Mouse (Mus musculus) E14TG2a.4 (cell line): ENCODE measurements around the gene Zfp451.
"Not testable (repeated sequence)": the region's sequence is repeated elsewhere in the genome, so short reads cannot be mapped to it uniquely, and the experiment has no call there.

Experiments
- CTCF ChIP-seq: conservative IDR thresholded peaks from 2 replicates; pipeline ENCODE4 v1.5.1; 2014; ENCODE audit warnings: low read length
- NANOG ChIP-seq: IDR thresholded peaks from 2 replicates; pipeline ENCODE4 v1.6.1; 2014; ENCODE audit warnings: borderline replicate concordance, low read length, mixed read lengths

DNA sequence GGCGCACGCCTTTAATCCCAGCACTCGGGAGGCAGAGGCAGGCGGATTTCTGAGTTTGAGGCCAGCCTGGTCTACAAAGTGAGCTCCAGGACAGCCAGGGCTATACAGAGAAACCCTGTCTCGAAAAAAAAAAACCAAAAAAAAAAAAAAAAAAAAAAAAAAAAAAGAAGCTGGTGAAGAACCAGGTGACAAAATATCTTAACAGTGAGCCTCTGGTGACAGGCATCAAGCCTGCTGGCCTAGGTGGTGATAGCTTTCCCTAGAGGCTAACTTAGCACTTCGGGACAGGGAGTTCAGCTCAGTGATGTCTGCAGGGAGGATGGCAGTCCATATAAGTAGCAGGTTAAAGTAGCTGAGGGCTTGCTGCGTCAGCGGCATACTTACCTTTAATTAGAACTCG is 69.6 kb downstream of the Zfp451 start:
- TF ChIP-seq CTCF, NANOG: not testable (repeated sequence)
